Mouse (Mus musculus): Measurements from ENCODE around the gene Etv6.

- TF ChIP-seq CTCF (IDR thresholded peaks at IDR 0.05; ENCODE audit: insufficient read depth, low read length), result no peak
- TF ChIP-seq POLR2A (IDR thresholded peaks at IDR 0.05; ENCODE audit: borderline replicate concordance, extremely low read depth, low read depth, low read length), result no peak
These were observed 2.5 kb downstream of the Etv6 start for GRCm38 (mm10) chr6:134037960-134038359.
